Mouse (Mus musculus) testis, adult 2 months (tissue): ENCODE data around the gene Epc2.

ENCODE experiments used
- CTCF ChIP-seq: fragments of 200-500 bp; IDR thresholded peaks from 2 replicates; pipeline ENCODE4 v1.5.1; 2012; ENCODE audit warnings: low read depth, mild to moderate bottlenecking, inconsistent platforms, low read length, moderate library complexity; ENCODE audit not compliant: control insufficient read depth, insufficient read depth, insufficient replicate concordance
- POLR2A ChIP-seq: fragments of 200-500 bp; IDR thresholded peaks from 2 replicates; pipeline ENCODE4 v1.6.1; 2012; ENCODE audit warnings: low read depth, mild to moderate bottlenecking, inconsistent platforms, low read length, moderate library complexity; ENCODE audit not compliant: control insufficient read depth

DNA sequence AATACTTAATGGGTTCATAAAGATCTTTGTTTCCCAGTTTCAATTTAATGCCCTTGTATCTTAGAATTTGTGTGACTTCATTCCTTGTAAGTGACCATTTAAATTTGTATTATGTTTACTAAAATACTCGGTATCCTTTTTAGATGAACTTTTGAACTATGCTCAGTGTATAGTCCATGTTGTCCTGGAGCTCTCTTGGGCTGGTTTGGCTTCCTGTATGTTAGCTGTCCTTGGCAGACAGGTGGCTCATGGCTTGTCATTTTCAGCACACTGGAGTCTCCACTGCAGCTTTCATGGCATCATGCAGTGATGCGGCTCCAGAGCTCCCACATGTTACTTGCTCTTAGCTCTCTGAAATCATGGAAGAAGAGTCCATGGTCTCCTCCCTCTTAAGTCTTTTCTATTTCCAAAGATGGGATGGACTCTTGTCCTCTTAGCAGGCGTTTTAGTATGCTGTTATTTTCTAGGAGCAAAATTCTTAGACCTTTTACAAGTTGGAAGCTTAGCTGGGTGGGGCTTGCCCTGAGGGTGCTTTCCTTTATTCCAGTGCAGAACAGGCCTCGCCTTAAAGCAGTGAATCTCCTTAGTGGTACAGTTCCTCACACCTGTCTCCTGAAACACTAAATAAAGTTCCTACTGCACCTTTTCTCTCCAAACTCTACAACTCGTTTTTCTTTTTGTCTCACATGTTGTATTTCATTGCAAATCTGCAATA lies 20.5 kb downstream of the Epc2 start:
- TF ChIP-seq CTCF (no peak), POLR2A (no peak)
